Mouse (Mus musculus): ENCODE results near the gene Slc5a4a.
A peak's percentile ranks its signal among the peaks of the same experiment; 100 is the strongest.

Gene Slc5a4a

DNA sequence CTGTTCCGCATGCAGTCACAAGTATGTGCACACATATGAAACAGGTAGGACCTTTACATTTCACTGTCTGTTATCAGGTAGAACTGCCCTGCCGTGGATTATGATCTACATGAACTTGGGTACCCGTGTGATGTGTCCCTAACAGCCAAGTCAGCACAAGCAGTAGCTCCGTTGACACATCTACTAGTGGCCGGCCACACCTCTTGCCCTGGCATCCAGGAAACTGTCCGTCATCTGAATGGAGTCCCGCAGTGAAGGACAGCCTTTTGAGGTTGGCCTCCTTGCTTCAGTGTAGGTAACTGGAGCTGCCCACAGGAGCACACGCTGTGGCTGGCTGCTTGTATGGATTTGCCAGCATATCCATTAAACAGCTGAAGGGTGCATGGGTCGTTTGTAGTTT lies 71.0 kb downstream of the Slc5a4a start:
- DNase-seq (ENCODE audit: low read depth, low spot score), result no peak

DNA sequence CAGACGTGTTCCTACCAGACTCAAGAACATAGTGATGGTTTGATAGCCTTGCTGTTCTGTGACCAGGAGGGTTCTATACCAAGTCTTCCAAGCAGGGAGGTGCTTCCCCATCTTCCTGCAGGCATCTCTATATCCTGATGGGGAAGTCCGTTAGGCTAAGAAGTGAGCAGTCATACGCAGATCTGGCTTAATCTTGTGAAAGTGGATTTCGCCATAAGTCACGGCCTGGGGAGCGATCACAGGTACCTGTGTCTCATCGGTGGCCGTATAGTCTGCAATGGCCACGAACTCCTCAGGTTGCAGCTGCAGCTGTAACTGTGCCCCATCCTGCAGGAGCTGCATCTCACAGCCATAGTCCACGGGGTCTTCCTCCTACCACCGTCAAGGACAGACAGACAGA lies 78.7 kb downstream of the Slc5a4a start:
- no peak for DNase-seq (ENCODE audit: low read depth, low spot score)

- DNase-seq (ENCODE audit: low read depth, low spot score), result no peak
Observed at GRCm38 (mm10) chr10:76229627-76230026, 82.4 kb downstream of the Slc5a4a start.

DNA sequence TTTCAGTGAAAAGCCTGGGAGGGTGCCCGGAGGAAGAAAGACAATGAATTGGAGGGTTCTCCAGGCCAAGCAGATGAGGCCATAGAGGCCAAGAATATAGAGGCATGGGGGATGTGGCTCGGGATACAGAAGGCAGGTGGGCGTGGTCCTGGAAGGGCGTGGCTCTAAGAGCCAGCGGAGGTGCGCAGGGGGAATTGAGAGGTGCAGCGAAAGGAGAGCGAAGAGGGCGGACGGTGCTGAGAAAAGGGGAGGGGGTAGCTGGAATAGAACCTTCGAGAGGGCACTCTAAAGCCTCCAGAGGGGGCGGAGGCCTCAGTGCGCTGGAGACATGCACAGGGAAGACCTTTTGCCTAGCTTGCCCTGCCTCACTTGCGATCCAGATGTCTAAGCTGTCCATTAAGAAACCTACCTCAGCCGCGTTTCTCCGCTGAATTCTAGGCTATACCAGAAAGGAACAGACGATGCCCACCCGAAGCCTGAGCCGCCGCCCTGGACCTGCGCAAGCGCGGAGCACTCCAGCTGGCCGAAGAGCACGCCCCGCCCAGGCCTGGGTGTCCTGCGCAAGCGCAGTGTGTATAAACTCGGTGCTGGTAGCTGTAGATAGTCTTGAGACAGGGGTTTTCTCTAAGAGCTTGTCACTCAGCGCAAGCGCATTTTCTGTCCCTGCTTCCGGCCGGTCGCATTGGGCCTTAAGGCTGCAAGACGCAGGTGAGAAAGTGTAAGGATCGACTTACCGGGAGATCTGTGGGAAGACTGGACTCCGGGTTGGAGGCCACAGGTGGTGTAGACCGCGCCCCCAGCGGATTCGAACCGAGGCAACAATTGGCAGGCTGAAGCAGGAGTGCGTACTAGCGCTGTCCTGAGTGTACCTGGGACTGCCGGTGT lies 90.3 kb downstream of the Slc5a4a start, which contains the start of gene Prmt2:
Prmt2 (minus strand) TSS at position 525 of the 885 bp plus-strand sequence.
- DNase-seq (ENCODE audit: low read depth, low spot score), result peak; percentile 96
